Mouse (Mus musculus) CH12.LX (cell line): Measurements from ENCODE around the gene Iqcj. TPM values are rescaled to one million over a fixed set of nuclear protein-coding genes. Genes with fewer than 3 reads are reported as not detected.

Source experiments
- DNase-seq: peaks from one replicate; pipeline ENCODE4 v3.0.0-alpha.2; 2013; ENCODE audit errors: extremely low read depth
- H3K27ac ChIP-seq: 2 replicates; pipeline ENCODE4 v1.5.1; 2012; ENCODE audit warnings: low read depth, mild to moderate bottlenecking, control low read depth, moderate library complexity; ENCODE audit not compliant: insufficient read depth
- H3K27me3 ChIP-seq: replicated peaks from 2 replicates; pipeline ENCODE3; 2012; ENCODE audit warnings: inconsistent platforms
- H3K36me3 ChIP-seq, 2 experiments: replicated peaks in 1 of 2; 2 replicates each; pipeline versions ENCODE3 to v1.6.1; 2012; ENCODE audit warnings: inconsistent platforms in 1 of 2, low read length in 1 of 2, mild to moderate bottlenecking in 1 of 2, mixed read lengths in 1 of 2, moderate library complexity in 1 of 2; ENCODE audit not compliant: control insufficient read depth in 1 of 2, insufficient read depth in 1 of 2
- H3K4me1 ChIP-seq, 2 experiments: 2 replicates each; pipeline ENCODE4 v1.6.1; 2012; ENCODE audit warnings: inconsistent platforms in 1 of 2, moderate library complexity in 1 of 2; ENCODE audit not compliant: insufficient read depth in 2 of 2, control insufficient read depth in 1 of 2
- H3K4me2 ChIP-seq: 2 replicates; pipeline ENCODE4 v1.6.1; 2012; ENCODE audit warnings: low read depth, mild to moderate bottlenecking, control low read depth; ENCODE audit not compliant: poor library complexity, insufficient read depth, severe bottlenecking
- H3K4me3 ChIP-seq, 3 experiments: fragments of 150-350 bp in 1 of 3; sonication (generic) in 1 of 3; replicated peaks in 1 of 3; 2 replicates each; pipeline versions ENCODE3 to v1.5.1; 2011 to 2012; ENCODE audit warnings: low read depth in 2 of 3, low read length in 2 of 3, mild to moderate bottlenecking in 2 of 3, moderate library complexity in 2 of 3, control low read depth in 1 of 3, improper control_type of control experiment in 1 of 3, inconsistent platforms in 1 of 3, mixed read lengths in 1 of 3; ENCODE audit not compliant: poor library complexity in 1 of 3
- H3K79me2 ChIP-seq: replicated peaks from 2 replicates; pipeline ENCODE4 v1.6.1; 2012; ENCODE audit warnings: mild to moderate bottlenecking, moderate library complexity; ENCODE audit not compliant: control insufficient read depth, poor library complexity, insufficient read depth, severe bottlenecking; ENCODE audit errors: extremely low read depth
- H3K9ac ChIP-seq: 2 replicates; pipeline ENCODE4 v1.6.1; 2012; ENCODE audit warnings: low read depth, mild to moderate bottlenecking, control low read depth, moderate library complexity; ENCODE audit not compliant: insufficient read depth
- H3K9me3 ChIP-seq: replicated peaks from 2 replicates; pipeline ENCODE3; 2012; ENCODE audit warnings: low read length, inconsistent platforms, mixed read lengths
- CHD1 ChIP-seq: IDR thresholded peaks from 2 replicates; pipeline ENCODE4 v1.6.1; 2012; ENCODE audit warnings: low read depth, low read length, improper control_type of control experiment, inconsistent platforms
- CHD2 ChIP-seq: IDR thresholded peaks from 2 replicates; pipeline ENCODE4 v1.6.1; 2011; ENCODE audit warnings: low read length, improper control_type of control experiment
- CTCF ChIP-seq, 2 experiments: IDR thresholded peaks in 1 of 2; conservative IDR thresholded peaks in 1 of 2; 2 replicates each; pipeline ENCODE4 v1.5.1; 2011 to 2012; ENCODE audit warnings: low read depth in 2 of 2, low read length in 2 of 2, improper control_type of control experiment in 1 of 2, inconsistent platforms in 1 of 2, mild to moderate bottlenecking in 1 of 2, moderate library complexity in 1 of 2
- EP300 ChIP-seq: IDR thresholded peaks from 2 replicates; pipeline ENCODE4 v1.6.1; 2011; ENCODE audit warnings: low read length, improper control_type of control experiment
- IRF4 ChIP-seq: IDR thresholded peaks from 2 replicates; pipeline ENCODE4 v1.6.1; 2014; ENCODE audit warnings: low read depth, mild to moderate bottlenecking, inconsistent platforms, low read length, improper control_type of control experiment
- JUND ChIP-seq: conservative IDR thresholded peaks from 2 replicates; pipeline ENCODE4 v1.6.1; 2011; ENCODE audit warnings: low read depth, low read length, improper control_type of control experiment
- MAX ChIP-seq: IDR thresholded peaks from 2 replicates; pipeline ENCODE4 v1.6.1; 2011; ENCODE audit warnings: low read length, improper control_type of control experiment
- MEF2A ChIP-seq: IDR thresholded peaks from 2 replicates; pipeline ENCODE4 v1.6.1; 2014; ENCODE audit warnings: low read depth, mild to moderate bottlenecking, inconsistent platforms, low read length, improper control_type of control experiment, borderline replicate concordance
- MXI1 ChIP-seq: IDR thresholded peaks from 2 replicates; pipeline ENCODE4 v1.6.1; 2011; ENCODE audit warnings: mild to moderate bottlenecking, low read depth, low read length, improper control_type of control experiment
- MYC ChIP-seq: IDR thresholded peaks from 2 replicates; pipeline ENCODE4 v1.6.1; 2011; ENCODE audit warnings: low read depth, mild to moderate bottlenecking, improper control_type of control experiment, low read length
- PAX5 ChIP-seq: IDR thresholded peaks from 2 replicates; pipeline ENCODE4 v1.6.1; 2012; ENCODE audit warnings: low read length, inconsistent platforms, mixed read lengths
- POLR2A ChIP-seq: IDR thresholded peaks from 2 replicates; pipeline ENCODE4 v1.6.1; 2011; ENCODE audit warnings: low read depth, mild to moderate bottlenecking, improper control_type of control experiment, low read length
- POLR2AphosphoS2 ChIP-seq: IDR thresholded peaks from 2 replicates; pipeline ENCODE4 v1.6.1; 2011; ENCODE audit warnings: low read depth, low read length, improper control_type of control experiment
- RAD21 ChIP-seq: IDR thresholded peaks from 2 replicates; pipeline ENCODE4 v1.6.1; 2011; ENCODE audit warnings: low read depth, mild to moderate bottlenecking, low read length, improper control_type of control experiment, moderate library complexity
- RCOR1 ChIP-seq: conservative IDR thresholded peaks from 2 replicates; pipeline ENCODE4 v1.6.1; 2012; ENCODE audit warnings: low read depth, mild to moderate bottlenecking, inconsistent platforms, low read length, improper control_type of control experiment
- TBP ChIP-seq: conservative IDR thresholded peaks from 2 replicates; pipeline ENCODE4 v1.6.1; 2011; ENCODE audit warnings: low read depth, low read length, improper control_type of control experiment
- UBTF ChIP-seq: IDR thresholded peaks from 2 replicates; pipeline ENCODE4 v1.6.1; 2012; ENCODE audit warnings: low read depth, mild to moderate bottlenecking, inconsistent platforms, low read length, improper control_type of control experiment, moderate library complexity
- USF1 ChIP-seq: IDR thresholded peaks from 2 replicates; pipeline ENCODE4 v1.6.1; 2014; ENCODE audit warnings: low read depth, mild to moderate bottlenecking, inconsistent platforms, low read length, improper control_type of control experiment
- ZMIZ1 ChIP-seq: IDR thresholded peaks from 2 replicates; pipeline ENCODE4 v1.6.1; 2012; ENCODE audit warnings: low read depth, mild to moderate bottlenecking, inconsistent platforms, low read length, improper control_type of control experiment
- ZNF384 ChIP-seq: IDR thresholded peaks from 2 replicates; pipeline ENCODE4 v1.6.1; 2012; ENCODE audit warnings: low read depth, low read length, improper control_type of control experiment, inconsistent platforms
- dilution Hi-C: fragments of 300-500 bp; cut with MboI; formaldehyde crosslinking; loops from 2 replicates; pipeline ENCODE4 v1.14.3; 2020; ENCODE audit warnings: low sequenced_read_pairs; ENCODE audit not compliant: extremely low pct_unique_long_range_greater_than_20kb, extremely low pct_ligation_motif_present
- in situ Hi-C: fragments of 300-500 bp; cut with MboI; formaldehyde crosslinking; loops from 3 replicates; pipeline ENCODE4 v1.14.3; 2019; ENCODE audit warnings: low sequenced_read_pairs, low pct_ligation_motif_present, low pct_unique_long_range_greater_than_20kb, mixed read lengths
- polyA plus RNA-seq: library from polyadenylated mRNA; unstranded; fragments of >175 nt; gene quantifications from 2 replicates; pipeline ENCODE4 v1.2.1, GENCODE M21; 2012; ENCODE audit warnings: low read depth; ENCODE audit not compliant: insufficient read length
- total RNA-seq, 2 experiments: library from RNA; depleted of rRNA; stranded (reverse); fragments of 300-350 nt in 1 of 2; fragments of >200 nt in 1 of 2; gene quantifications; 2 replicates each; pipeline ENCODE4 v1.2.3; 2012 to 2014

Gene Iqcj
- total and polyA plus RNA-seq, 3 experiments, result 0.47 TPM; not detected in 2

DNA sequence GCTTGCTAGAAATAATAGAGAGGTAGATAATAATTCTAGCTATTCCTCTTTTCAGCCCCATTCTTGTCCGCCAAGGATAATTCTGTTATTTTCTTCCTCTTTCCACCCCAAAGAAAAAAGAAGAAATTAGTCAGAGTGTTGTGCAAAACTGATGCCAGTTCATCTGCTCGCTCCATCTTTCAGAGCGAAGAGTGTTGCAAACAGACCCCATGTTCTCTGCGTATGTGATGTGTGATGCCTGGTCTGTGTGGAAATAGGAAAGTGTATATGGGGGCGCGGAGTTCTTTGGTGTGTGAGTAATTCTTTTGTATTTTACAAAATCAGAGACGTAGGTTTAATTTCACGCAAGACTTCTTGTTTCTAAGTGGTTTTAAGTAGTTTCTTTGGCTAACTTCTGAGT lies 39.2 kb downstream of the Iqcj start:
- dilution Hi-C loops, result no loop called here
- H3K9ac ChIP-seq, result no peak overlapping the region
- in situ Hi-C loops, result no loop called here

DNA sequence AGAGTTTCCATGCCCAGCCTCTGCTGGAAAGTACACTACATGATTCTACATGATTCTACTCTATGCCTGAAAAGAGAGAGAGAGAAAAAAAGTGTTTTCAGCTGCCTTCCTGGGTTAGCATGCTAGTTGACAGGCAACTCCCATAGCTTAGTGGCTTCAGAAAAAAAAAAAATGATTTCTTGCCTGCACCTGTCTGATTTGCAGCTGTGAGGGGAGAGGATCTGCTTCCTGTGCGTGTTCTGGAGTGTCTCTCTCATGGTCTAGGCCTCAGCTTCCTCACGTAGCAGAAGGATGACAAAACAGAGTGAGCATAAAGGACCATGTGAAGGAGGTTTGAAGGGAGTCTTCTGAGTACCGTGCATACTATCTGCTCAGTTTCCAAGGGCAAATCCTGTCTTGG lies 39.9 kb downstream of the Iqcj start:
- H3K4me1 ChIP-seq, result peaks cover 0 to 10% of the 10 kb centered on the region in 2 experiments; a peak in 2 of 4 replicates
- H3K4me3 ChIP-seq, result no peak overlapping the region
- DNase-seq, result no peak
- H3K79me2 ChIP-seq, result no peaks in the 10 kb centered on the region
- H3K27me3 ChIP-seq, result no peaks in the 10 kb centered on the region
- TF ChIP-seq ZNF384 (peak; percentile 76), ZMIZ1 (no peak)
- no peak overlapping the region for H3K27ac ChIP-seq
- in situ Hi-C loops (no loop called here), dilution Hi-C loops (no loop called here)
- H3K36me3 ChIP-seq, result no peaks in the 10 kb centered on the region
- H3K9ac ChIP-seq, result no peak overlapping the region
- H3K4me2 ChIP-seq, result no peak overlapping the region
- H3K9me3 ChIP-seq, result no peaks in the 10 kb centered on the region

More for the DNA sequence above, 39.2 kb downstream of the Iqcj start:
- no peak for DNase-seq
- Histone ChIP-seq H3K4me3 (no peak overlapping the region), H3K4me1 (peaks cover 0 to 10% of the 10 kb centered on the region in 2 experiments; a peak in 2 of 4 replicates), H3K4me2 (no peak overlapping the region), H3K27me3 (no peaks in the 10 kb centered on the region), H3K9me3 (no peaks in the 10 kb centered on the region), H3K36me3 (no peaks in the 10 kb centered on the region)
- no peak for TF ChIP-seq IRF4
- TF ChIP-seq PAX5, result no peak
- no peak for TF ChIP-seq EP300
- no peak for TF ChIP-seq UBTF
- TF ChIP-seq RCOR1, result no peak
- TF ChIP-seq TBP, result no peak
- no peak for TF ChIP-seq CHD1
- no peak for TF ChIP-seq MYC
- TF ChIP-seq MXI1, result no peak
- no peak for TF ChIP-seq POLR2A
- TF ChIP-seq POLR2AphosphoS2, result no peak
- TF ChIP-seq JUND, result no peak
- TF ChIP-seq MEF2A, result no peak
- TF ChIP-seq ZNF384, result no peak
- no peak for TF ChIP-seq RAD21
- TF ChIP-seq MAX, result no peak
- no peak for TF ChIP-seq USF1
- no peak for TF ChIP-seq CHD2
- TF ChIP-seq CTCF (conservative IDR thresholded peaks at IDR 0.05 in 1 of 2, IDR thresholded peaks at IDR 0.05 in 1 of 2; ENCODE audit: low read depth in 2 of 2, low read length in 2 of 2), result no peak
- TF ChIP-seq, all 38 proteins: peak for 0
- no peak overlapping the region for H3K27ac ChIP-seq
- no peaks in the 10 kb centered on the region for H3K79me2 ChIP-seq
